16 mouse cellular contexts compared by ENCODE assay signal in the genomic region with DNA sequence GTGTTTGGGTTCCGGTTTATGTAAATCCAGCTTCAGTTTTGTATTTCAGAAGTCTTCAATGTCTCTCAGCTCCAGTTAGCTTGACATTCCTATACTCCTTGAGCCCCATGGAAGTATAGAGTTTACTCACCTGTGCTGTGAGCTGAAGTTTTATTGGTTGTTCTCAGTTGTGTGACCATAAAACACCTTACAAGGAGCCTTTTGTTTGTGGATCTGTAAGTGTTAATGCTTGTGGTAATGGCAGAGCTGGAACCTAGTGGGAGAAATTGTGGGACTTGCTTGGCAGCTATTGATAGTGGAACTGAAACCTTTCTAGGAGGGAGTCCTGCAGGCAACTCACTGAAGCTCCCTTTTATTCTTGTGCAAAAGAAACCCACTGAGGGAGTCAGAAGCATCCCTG.
"Had no signal": no experiment of that assay in that cellular context is flagged by ENCODE, and none has a peak within 500 bp of the region (broad histone marks: within the 10 kb centered on the region; RNA-seq: fewer than 3 reads in every experiment).

No protein-coding gene starts in this region.

- H3K9me3 ChIP-seq: liver, embryonic 13.5 days; neural tube, embryonic 13.5 days had no signal

- H3K27ac ChIP-seq: liver, embryonic 13.5 days; neural tube, embryonic 13.5 days had no signal

- H3K4me3 ChIP-seq: liver, embryonic 13.5 days; neural tube, embryonic 13.5 days had no signal

- H3K4me2 ChIP-seq: liver, embryonic 13.5 days; midbrain, embryonic 11.5 days; neural tube, embryonic 13.5 days had no signal

- ATAC-seq: intestine, embryonic 16.5 days had no signal

- DNase-seq: kidney, adult 2 months; kidney, postnatal 10 days; kidney, postnatal 36 days; left cerebral cortex, postnatal 4 days; liver, embryonic 13.5 days; lung, adult 2 months; lung, postnatal 14 days; lung, postnatal 4 days; midbrain, embryonic 14.5 days; retina, postnatal 1 day; right cerebral cortex, postnatal 25 days; spleen, adult 18-20 months; thymus, postnatal 36 days had no signal

- H3K36me3 ChIP-seq: liver, embryonic 13.5 days; neural tube, embryonic 13.5 days had no signal

- H3K27me3 ChIP-seq: liver, embryonic 13.5 days; neural tube, embryonic 13.5 days had no signal

- H3K9ac ChIP-seq: liver, embryonic 13.5 days; neural tube, embryonic 13.5 days had no signal
